Mouse (Mus musculus) heart, postnatal 0 days (tissue): ENCODE data around the gene Tnpo2. TPM values are rescaled to one million over a fixed set of nuclear protein-coding genes. Genes with fewer than 3 reads are reported as not detected.

ENCODE experiments used
- ATAC-seq: fragments of 200-750 bp; cut with Nextera tagmentation; 2 replicates; pipeline ENCODE4 v1.8.0; 2017; ENCODE audit warnings: low read depth, moderate number of reproducible peaks, moderate library complexity; ENCODE audit not compliant: insufficient read depth
- DNase-seq: peaks from one replicate; pipeline ENCODE4 v3.0.0-alpha.2; 2016; ENCODE audit warnings: low spot score
- H3K27ac ChIP-seq: fragments of 300-500 bp; sonication (generic); 2 replicates; pipeline ENCODE4 v1.5.1; 2014; ENCODE audit warnings: low read depth, mild to moderate bottlenecking
- H3K27me3 ChIP-seq: fragments of 300-500 bp; sonication (generic); 2 replicates; pipeline ENCODE4 v1.6.1; 2014; ENCODE audit warnings: low read length, mixed read lengths; ENCODE audit not compliant: control insufficient read depth, insufficient read depth
- H3K36me3 ChIP-seq: fragments of 300-500 bp; sonication (generic); replicated peaks from 2 replicates; pipeline ENCODE4 v1.6.1; 2014; ENCODE audit warnings: low read length, mixed read lengths; ENCODE audit not compliant: control insufficient read depth, insufficient read depth
- H3K4me1 ChIP-seq: fragments of 300-500 bp; sonication (generic); 2 replicates; pipeline ENCODE4 v1.6.1; 2014; ENCODE audit warnings: antibody characterized with exemption; ENCODE audit not compliant: control insufficient read depth, insufficient read depth
- H3K4me2 ChIP-seq: fragments of 300-500 bp; sonication (generic); 2 replicates; pipeline ENCODE4 v1.6.1; 2014; ENCODE audit warnings: low read depth, mild to moderate bottlenecking, low read length, moderate library complexity
- H3K4me3 ChIP-seq: fragments of 300-500 bp; sonication (generic); 2 replicates; pipeline ENCODE4 v1.5.1; 2014; ENCODE audit warnings: low read depth, low read length
- H3K9ac ChIP-seq: fragments of 300-500 bp; sonication (generic); replicated peaks from 2 replicates; pipeline ENCODE4 v1.6.1; 2014; ENCODE audit warnings: low read depth, low read length, mixed read lengths
- H3K9me3 ChIP-seq: fragments of 300-500 bp; sonication (generic); replicated peaks from 2 replicates; pipeline ENCODE4 v1.6.1; 2016; ENCODE audit warnings: low read length; ENCODE audit not compliant: control insufficient read depth
- CTCF ChIP-seq: IDR thresholded peaks from 2 replicates; pipeline ENCODE4 v1.5.1; 2016; ENCODE audit warnings: antibody characterized with exemption, control low read depth, low read depth
- EP300 ChIP-seq: IDR thresholded peaks from 2 replicates; pipeline ENCODE4 v1.6.1; 2016; ENCODE audit warnings: antibody characterized with exemption, low read depth
- WGBS: fragments of 180-500 bp; shearing (Covaris S2); extraction: QIAGEN DNeasy Blood & Tissue Kit; methylation state at CpG from one replicate; pipeline ENCODE4 v1.1.7; 2014; 5-methylcytosine and 5-hydroxymethylcytosine counted together
- polyA plus RNA-seq: library from polyadenylated mRNA; unstranded; fragments of >200 nt; fragmentation: Nextera tagmentation; extraction: Ambion mirVana; gene quantifications from 2 replicates; pipeline ENCODE4 v1.2.1, GENCODE M21; 2015
- total RNA-seq: library from RNA; depleted of rRNA; stranded (reverse); fragments of >200 nt; gene quantifications from 2 replicates; pipeline ENCODE4 v1.2.3, GENCODE M21; 2014; ENCODE audit warnings: low replicate concordance

Gene Tnpo2
- total and polyA plus RNA-seq, 2 experiments from 2014 or later = 13.0 to 34.8 TPM

DNA sequence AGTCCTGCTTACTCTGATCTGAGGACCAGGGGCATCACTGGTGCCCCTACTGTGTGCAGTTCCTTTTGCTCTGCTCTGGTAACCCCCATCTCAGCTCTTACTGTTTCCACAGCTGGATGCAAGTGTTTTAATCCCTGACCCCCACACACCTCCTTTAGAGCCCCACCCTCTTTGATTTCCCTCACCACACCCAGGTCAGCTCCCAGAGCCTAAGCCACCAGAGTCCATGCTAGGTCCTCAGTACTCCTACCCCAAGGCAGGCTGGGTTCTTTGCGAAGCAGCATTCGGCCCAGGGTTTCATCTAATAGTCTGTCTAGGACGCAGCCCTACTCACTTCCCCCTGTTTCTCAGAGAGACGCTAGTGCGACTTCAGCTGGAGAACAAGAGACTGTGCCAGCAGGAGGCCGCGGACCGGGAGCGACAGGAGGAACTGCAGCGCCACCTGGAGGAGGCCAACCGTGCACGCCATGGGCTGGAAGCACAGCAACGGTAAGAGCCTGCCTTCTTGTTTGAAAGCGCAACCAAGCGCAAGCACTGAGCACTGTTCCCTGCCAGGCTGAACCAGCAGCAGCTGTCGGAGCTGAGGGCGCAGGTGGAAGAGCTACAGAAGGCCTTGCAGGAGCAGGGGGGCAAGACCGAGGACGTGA lies 38.9 kb upstream of the Tnpo2 start:
- 0 out of 2 replicates have a peak, but pooled peaks cover 2% of the 10 kb centered on the region for H3K4me1 ChIP-seq
- DNase-seq (peak; percentile 85), ATAC-seq (peak; percentile 79)
- H3K36me3 ChIP-seq = no peaks in the 10 kb centered on the region
- no peak overlapping the region for H3K27ac ChIP-seq
- TF ChIP-seq EP300 = no peak
- TF ChIP-seq CTCF = peak; percentile 90
- no peak overlapping the region for H3K4me3 ChIP-seq
- H3K9ac ChIP-seq = no peak overlapping the region
- no peaks in the 10 kb centered on the region for H3K9me3 ChIP-seq
- H3K27me3 ChIP-seq = peaks cover 16% of the 10 kb centered on the region; the same call in 1 of the 2 replicates
- H3K4me2 ChIP-seq = peak overlapping the region; percentile 20; the same call in 1 of the 2 replicates
- WGBS = 6% methylated on average over 19 of the region's 19 CpGs

DNA sequence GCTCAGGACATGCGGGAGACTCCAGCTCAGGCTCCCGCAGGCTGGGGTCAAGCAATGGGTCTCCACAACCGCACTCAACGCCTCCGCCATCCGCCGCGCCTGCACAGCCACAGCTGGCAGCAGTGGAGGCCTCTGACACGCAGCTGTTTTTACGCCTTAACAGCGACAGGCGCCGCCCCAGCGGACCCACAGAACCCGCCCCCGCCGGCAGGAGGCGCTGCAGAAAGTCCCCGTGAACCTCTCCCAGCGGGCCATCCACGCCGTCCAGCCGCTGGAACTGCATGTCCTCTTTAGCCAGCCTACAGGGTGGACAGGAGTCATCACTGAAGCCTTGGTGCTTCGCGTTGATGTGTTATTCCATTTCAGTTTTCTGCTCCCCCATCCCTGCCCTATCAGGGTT lies 29.0 kb upstream of the Tnpo2 start:
- Histone ChIP-seq H3K4me1 (no peaks in the 10 kb centered on the region), H3K4me2 (no peak overlapping the region), H3K27me3 (peaks cover 35% of the 10 kb centered on the region)

DNA sequence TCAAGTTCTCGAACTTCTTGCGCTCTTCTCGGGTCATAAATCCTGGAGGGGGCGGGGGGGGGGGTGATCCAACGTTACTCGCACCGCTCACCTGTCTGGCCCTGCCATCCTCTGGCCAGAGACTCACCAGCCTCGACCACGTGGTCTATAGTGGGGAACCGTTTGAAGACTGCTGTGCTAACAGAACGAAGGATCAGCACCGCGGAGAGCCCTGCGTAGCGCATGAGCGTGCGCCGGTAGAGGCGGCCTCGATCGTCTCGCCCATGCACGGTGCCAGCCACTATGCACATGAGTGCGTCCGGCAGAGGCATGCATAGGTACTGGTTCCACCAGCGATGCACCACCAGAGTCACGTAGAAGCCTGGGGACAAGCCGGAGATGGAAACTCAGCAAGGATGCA lies 25.5 kb upstream of the Tnpo2 start:
- DNase-seq = no peak
- Histone ChIP-seq H3K36me3 (no peaks in the 10 kb centered on the region), H3K4me1 (no peaks in the 10 kb centered on the region), H3K27ac (no peak overlapping the region), H3K9ac (no peak overlapping the region), H3K4me3 (no peak overlapping the region), H3K27me3 (peaks cover 55% of the 10 kb centered on the region), H3K9me3 (no peaks in the 10 kb centered on the region), H3K4me2 (no peak overlapping the region)
- whole genome bisulfite sequencing = 15% methylated on average over 28 of the region's 28 CpGs
- TF ChIP-seq EP300 (no peak), CTCF (no peak)
- ATAC-seq = no peak

More for the DNA sequence above, 29.0 kb upstream of the Tnpo2 start:
- DNase-seq (no peak), ATAC-seq (no peak)
- TF ChIP-seq CTCF = peak; percentile 22; the same call in 1 of the 2 replicates
- TF ChIP-seq EP300 = no peak
- H3K36me3 ChIP-seq = no peaks in the 10 kb centered on the region
- 15% methylated on average over 25 of the region's 25 CpGs for WGBS
- H3K27ac ChIP-seq = no peak overlapping the region
- no peak overlapping the region for H3K4me3 ChIP-seq
- no peak overlapping the region for H3K9ac ChIP-seq
- no peaks in the 10 kb centered on the region for H3K9me3 ChIP-seq

DNA sequence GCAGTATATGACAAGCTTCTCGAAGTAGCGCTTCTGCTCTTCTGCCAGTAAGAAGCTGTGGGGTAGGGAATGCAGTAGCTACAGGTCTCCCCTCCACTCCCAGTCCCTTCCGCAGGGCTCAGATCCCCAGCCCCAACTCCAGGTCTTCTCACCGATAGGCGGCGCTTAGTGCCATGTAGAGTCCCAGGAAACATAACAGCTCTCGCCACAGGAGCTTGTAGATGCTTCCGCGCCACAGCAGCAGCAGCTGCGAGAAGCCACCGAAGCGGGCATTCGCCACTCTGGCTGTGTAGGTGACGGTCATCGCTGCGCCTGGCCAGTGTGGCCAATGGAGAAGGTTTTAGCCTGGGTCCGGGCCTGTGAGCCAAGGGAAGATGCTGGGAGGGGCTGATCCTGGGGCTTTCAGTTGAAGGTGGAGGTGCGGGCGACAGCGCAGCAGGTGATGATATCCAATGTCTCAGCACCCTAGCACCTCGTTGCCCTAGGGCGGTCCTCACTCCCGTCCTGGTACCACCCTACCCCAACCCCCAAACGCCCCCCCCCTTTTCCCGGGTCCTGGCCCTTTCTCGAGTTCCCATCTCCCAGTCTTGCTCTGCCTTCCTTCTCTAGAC lies 23.4 kb upstream of the Tnpo2 start:
- ATAC-seq = peak; percentile 58
- WGBS = 9% methylated on average over 25 of the region's 26 CpGs
- peak overlapping the region; percentile 50 for H3K4me2 ChIP-seq
- peaks cover 49% of the 10 kb centered on the region for H3K27me3 ChIP-seq
- no peaks in the 10 kb centered on the region for H3K4me1 ChIP-seq
- H3K9ac ChIP-seq = no peak overlapping the region
- TF ChIP-seq CTCF (peak; percentile 63), EP300 (no peak)
- H3K27ac ChIP-seq = no peak overlapping the region
- H3K4me3 ChIP-seq = peak overlapping the region; percentile 26; the same call in 1 of the 2 replicates
- H3K9me3 ChIP-seq = no peaks in the 10 kb centered on the region
- peak; percentile 36 for DNase-seq
- peaks cover 11% of the 10 kb centered on the region for H3K36me3 ChIP-seq

DNA sequence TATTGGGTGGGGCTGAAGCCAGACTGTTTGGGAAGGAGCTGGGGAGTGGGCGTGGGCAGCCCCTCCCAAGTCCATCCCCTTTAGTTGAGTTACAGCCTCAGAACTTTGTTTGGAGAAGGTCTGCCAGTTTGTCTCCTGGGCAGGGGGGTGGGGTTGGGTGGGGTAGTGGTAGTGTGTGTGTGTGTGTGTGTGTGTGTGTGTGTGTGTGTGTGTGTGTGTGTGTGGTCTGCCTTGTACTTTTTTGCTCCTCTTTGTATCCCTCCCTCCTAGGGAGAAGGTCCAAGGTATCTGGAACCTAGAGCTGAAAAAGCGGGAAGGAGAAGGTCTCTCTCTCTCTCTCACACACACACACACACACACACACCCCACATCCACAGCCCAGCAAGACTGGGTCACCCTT lies 22.3 kb upstream of the Tnpo2 start, which contains the start of gene Best2:
Gene Best2 (minus strand): TSS at position 101 of the 400 bp plus-strand sequence.
- Histone ChIP-seq H3K27me3 (peaks cover 43% of the 10 kb centered on the region), H3K4me3 (peak within 1 kb of the TSS; percentile 26; the same call in 1 of the 2 replicates), H3K9ac (no peak within 1 kb of the TSS), H3K4me2 (peak within 1 kb of the TSS; percentile 50), H3K9me3 (no peaks in the 10 kb centered on the region), H3K36me3 (peaks cover 22% of the 10 kb centered on the region), H3K27ac (no peak within 1 kb of the TSS), H3K4me1 (no peaks in the 10 kb centered on the region)
- no peak for DNase-seq
- ATAC-seq = no peak
- WGBS = 8% methylated on average over 1 of the region's 2 CpGs
- TF ChIP-seq EP300 = no peak
- no peak for TF ChIP-seq CTCF
